Mouse (Mus musculus) frontal cortex, postnatal 10 days (tissue): Measurements from ENCODE around the gene Gdf11.

Source experiments
- DNase-seq, 2 experiments: peaks; one replicate each; pipeline ENCODE4 v3.0.0; 2022; ENCODE audit warnings: low spot score in 2 of 2, mixed read lengths in 1 of 2

Gdf11 gene

GRCm38 (mm10) chr10:128919203-128919631, 27.7 kb upstream of the Gdf11 start:
- no peak for DNase-seq

- peak in 1 of 2 experiments; percentile 48 for DNase-seq
Measured at GRCm38 (mm10) chr10:128918246-128918645, 26.7 kb upstream of the Gdf11 start.

- DNase-seq, result no peak
Measured at GRCm38 (mm10) chr10:128917400-128917799, 25.9 kb upstream of the Gdf11 start.

- no peak for DNase-seq
Measured at GRCm38 (mm10) chr10:128916665-128917064, 25.1 kb upstream of the Gdf11 start.

- DNase-seq, result no peak
Measured at GRCm38 (mm10) chr10:128915550-128915949, 24.0 kb upstream of the Gdf11 start.

- no peak for DNase-seq
Measured at GRCm38 (mm10) chr10:128913696-128914095, 22.2 kb upstream of the Gdf11 start.

GRCm38 (mm10) chr10:128913219-128913618, 21.7 kb upstream of the Gdf11 start:
- peak in 1 of 2 experiments; percentile 82 for DNase-seq

- DNase-seq, result no peak
Measured at GRCm38 (mm10) chr10:128912791-128913190, 21.3 kb upstream of the Gdf11 start.

GRCm38 (mm10) chr10:128912268-128912667, 20.8 kb upstream of the Gdf11 start:
- DNase-seq, result no peak

- DNase-seq, result no peak
Measured at GRCm38 (mm10) chr10:128911430-128911829, 19.9 kb upstream of the Gdf11 start.

- DNase-seq, result peak in 1 of 2 experiments; percentile 63
Measured at GRCm38 (mm10) chr10:128910066-128910841, 18.7 kb upstream of the Gdf11 start.

- peak; percentile 72 to 78 for DNase-seq
Measured at GRCm38 (mm10) chr10:128909567-128910028, 18.1 kb upstream of the Gdf11 start.

GRCm38 (mm10) chr10:128908778-128909448, 17.4 kb upstream of the Gdf11 start:
- DNase-seq, result no peak

GRCm38 (mm10) chr10:128904812-128905211, 13.3 kb upstream of the Gdf11 start:
- DNase-seq, result no peak

GRCm38 (mm10) chr10:128902409-128902988, 11.0 kb upstream of the Gdf11 start:
- DNase-seq, result no peak

GRCm38 (mm10) chr10:128901409-128901808, 9.9 kb upstream of the Gdf11 start:
- DNase-seq, result no peak

GRCm38 (mm10) chr10:128900698-128901097, 9.2 kb upstream of the Gdf11 start, which contains the start of gene Cd63:
Cd63 (plus strand) TSS chr10:128900989.
- DNase-seq, result no peak

GRCm38 (mm10) chr10:128899759-128900490, 8.4 kb upstream of the Gdf11 start:
- DNase-seq, result no peak

- DNase-seq, result no peak
Measured at GRCm38 (mm10) chr10:128897501-128897900, 6.0 kb upstream of the Gdf11 start.

GRCm38 (mm10) chr10:128896807-128897206, 5.3 kb upstream of the Gdf11 start:
- no peak for DNase-seq

- peak in 1 of 2 experiments; percentile 56 for DNase-seq
Measured at GRCm38 (mm10) chr10:128895952-128896693, 4.6 kb upstream of the Gdf11 start.
